Mouse (Mus musculus): Measurements from ENCODE around the gene Hoxa2. TPM values are rescaled to one million over a fixed set of nuclear protein-coding genes. Genes with fewer than 3 reads are reported as not detected.
A peak's percentile ranks its signal among the peaks of the same experiment; 100 is the strongest.

The Hoxa2 gene
- total and polyA plus RNA-seq, 2 experiments from 2014 or later: 0.42 TPM; not detected in 1

DNA sequence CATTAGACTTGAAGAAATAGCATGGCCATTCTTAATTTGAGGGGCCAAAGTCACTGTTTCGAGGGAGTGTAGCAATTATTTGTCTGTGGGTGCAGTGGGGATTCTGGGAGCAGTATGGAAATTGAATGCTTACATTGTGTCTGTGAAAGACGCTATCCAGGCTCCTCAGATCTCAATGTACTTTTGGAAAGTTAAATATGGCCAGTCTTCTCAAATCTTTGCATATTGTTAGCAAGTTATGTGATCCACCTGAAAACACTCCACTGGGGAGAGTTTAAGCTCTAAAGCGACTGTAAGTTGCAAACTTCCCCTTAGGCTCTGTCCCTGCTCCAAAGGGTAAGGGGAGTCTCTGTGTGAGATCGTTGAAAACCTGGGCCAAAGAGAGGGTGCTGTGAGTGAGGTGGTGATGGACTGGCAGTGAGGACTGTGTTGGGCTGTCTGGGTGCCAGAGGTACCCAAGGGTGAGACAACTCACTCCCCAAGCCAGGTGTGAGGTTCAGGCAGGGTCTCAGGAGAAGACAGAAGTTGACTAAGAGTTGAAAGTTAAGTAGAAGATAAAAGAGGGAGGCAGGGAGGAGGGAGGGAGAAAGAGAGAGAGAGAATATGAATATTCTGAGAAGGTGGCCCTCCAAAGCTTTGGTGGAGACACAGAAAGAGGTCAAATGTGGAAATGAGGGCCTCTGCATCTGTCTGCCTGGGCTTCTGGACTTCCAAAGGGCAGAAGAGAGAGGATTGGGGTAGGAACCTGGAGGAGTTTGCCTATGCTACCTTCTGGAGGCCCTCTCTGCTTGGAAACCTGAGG, 42.5 kb upstream of the Hoxa2 start:
- WGBS: 13% methylated on average over 4 of the region's 4 CpGs
- Histone ChIP-seq H3K9me3 (replicated peaks; ENCODE audit: control insufficient read depth, low read length) (no peaks in the 10 kb centered on the region), H3K27me3 (ENCODE audit: control insufficient read depth, insufficient read depth, low read length) (peaks cover 99% of the 10 kb centered on the region), H3K4me1 (ENCODE audit: control insufficient read depth, insufficient read depth) (no peaks in the 10 kb centered on the region), H3K4me3 (ENCODE audit: low read depth, low read length) (no peak overlapping the region), H3K27ac (ENCODE audit: low read depth) (no peak overlapping the region), H3K36me3 (replicated peaks; ENCODE audit: control insufficient read depth, insufficient read depth, low read length) (no peaks in the 10 kb centered on the region), H3K9ac (replicated peaks; ENCODE audit: low read depth, low read length) (no peak overlapping the region), H3K4me2 (ENCODE audit: low read depth, low read length) (no peak overlapping the region)
- ATAC-seq (ENCODE audit: insufficient read depth, low read depth): no peak
- TF ChIP-seq CTCF (IDR thresholded peaks at IDR 0.05; ENCODE audit: low read depth) (no peak), EP300 (IDR thresholded peaks at IDR 0.05; ENCODE audit: low read depth) (no peak)
- DNase-seq (ENCODE audit: low spot score): no peak

DNA sequence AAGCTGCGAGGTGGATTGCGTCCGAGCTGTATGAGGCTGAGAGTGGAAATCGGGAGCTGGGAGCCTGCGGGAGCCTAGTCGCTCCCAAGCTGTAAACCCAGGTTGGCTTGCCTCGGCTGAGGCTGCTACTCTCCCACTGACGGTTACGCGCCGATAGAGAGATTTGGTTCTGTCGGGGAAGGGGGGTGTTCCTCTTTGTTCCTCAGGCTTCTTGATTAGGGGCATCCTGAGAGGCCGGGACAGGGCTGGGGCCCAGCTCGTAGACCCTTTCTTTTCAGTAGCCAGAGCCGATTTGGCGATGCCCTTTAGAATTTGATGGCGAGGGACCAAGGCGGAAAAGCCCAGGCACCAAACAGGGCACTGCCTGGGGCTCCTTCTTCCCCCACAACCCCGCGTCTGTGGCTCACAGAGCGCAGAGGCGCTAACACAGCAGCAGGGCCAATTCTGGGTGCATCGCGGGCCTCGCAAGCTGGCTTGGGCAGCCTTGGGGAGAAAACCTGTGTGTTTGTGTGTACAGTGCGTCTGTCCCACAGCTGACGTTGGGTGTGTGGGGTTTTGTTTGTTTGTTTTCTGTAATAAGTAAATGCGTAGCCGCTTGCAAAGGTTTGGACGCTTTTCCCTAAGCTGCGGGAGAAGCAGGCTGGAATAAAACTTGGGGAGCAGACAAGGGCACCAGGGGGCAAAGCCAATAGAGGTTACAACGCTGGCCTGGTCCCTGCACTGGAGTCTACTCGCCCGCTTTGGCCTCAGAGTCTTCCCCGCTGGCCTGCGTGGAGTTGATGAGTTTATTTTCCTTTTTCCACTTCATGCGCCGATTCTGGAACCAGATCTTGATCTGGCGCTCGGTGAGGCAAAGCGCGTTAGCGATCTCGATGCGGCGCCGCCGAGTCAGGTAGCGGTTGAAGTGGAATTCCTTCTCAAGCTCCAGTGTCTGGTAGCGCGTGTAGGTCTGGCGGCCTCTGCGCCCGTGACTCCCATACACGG, 41.3 kb upstream of the Hoxa2 start:
- TF ChIP-seq CTCF (IDR thresholded peaks at IDR 0.05; ENCODE audit: low read depth) (no peak), EP300 (IDR thresholded peaks at IDR 0.05; ENCODE audit: low read depth) (no peak)
- ATAC-seq (ENCODE audit: insufficient read depth, low read depth) (no peak), DNase-seq (ENCODE audit: low spot score) (no peak)
- Histone ChIP-seq H3K4me1 (ENCODE audit: control insufficient read depth, insufficient read depth) (no peaks in the 10 kb centered on the region), H3K36me3 (replicated peaks; ENCODE audit: control insufficient read depth, insufficient read depth, low read length) (no peaks in the 10 kb centered on the region), H3K9me3 (replicated peaks; ENCODE audit: control insufficient read depth, low read length) (no peaks in the 10 kb centered on the region), H3K27me3 (ENCODE audit: control insufficient read depth, insufficient read depth, low read length) (peaks cover 99% of the 10 kb centered on the region), H3K4me3 (ENCODE audit: low read depth, low read length) (peak overlapping the region; percentile 2; the same call in 1 of the 2 replicates), H3K9ac (replicated peaks; ENCODE audit: low read depth, low read length) (no peak overlapping the region), H3K27ac (ENCODE audit: low read depth) (no peak overlapping the region), H3K4me2 (ENCODE audit: low read depth, low read length) (no peak overlapping the region)
- WGBS: 5% methylated on average over 55 of the region's 55 CpGs

DNA sequence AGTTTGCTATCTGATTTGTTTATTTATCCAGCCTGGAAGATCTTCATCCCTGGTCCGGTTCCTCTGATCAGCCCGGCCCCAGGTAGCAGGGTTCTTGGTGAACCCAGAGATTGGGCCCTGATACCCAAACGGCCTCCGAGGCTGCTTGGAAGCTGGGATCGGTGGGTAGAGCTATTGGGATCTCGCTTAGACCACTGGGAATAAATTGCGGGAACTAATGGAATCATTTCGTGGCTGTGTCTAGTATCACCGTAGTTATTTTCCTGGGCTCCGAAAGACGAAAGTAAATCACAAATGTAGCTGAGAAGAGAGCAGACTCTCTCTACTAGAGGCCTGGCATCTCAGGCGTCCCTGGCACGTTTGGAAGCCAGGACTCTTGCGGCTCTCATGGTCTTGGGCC, 40.6 kb upstream of the Hoxa2 start:
- Histone ChIP-seq H3K9ac (replicated peaks; ENCODE audit: low read depth, low read length) (no peak overlapping the region), H3K36me3 (replicated peaks; ENCODE audit: control insufficient read depth, insufficient read depth, low read length) (no peaks in the 10 kb centered on the region), H3K27me3 (ENCODE audit: control insufficient read depth, insufficient read depth, low read length) (peaks cover 99% of the 10 kb centered on the region), H3K4me2 (ENCODE audit: low read depth, low read length) (no peak overlapping the region), H3K4me3 (ENCODE audit: low read depth, low read length) (no peak overlapping the region), H3K27ac (ENCODE audit: low read depth) (no peak overlapping the region), H3K9me3 (replicated peaks; ENCODE audit: control insufficient read depth, low read length) (no peaks in the 10 kb centered on the region), H3K4me1 (ENCODE audit: control insufficient read depth, insufficient read depth) (no peaks in the 10 kb centered on the region)
- DNase-seq (ENCODE audit: low spot score) (no peak), ATAC-seq (ENCODE audit: insufficient read depth, low read depth) (no peak)
- WGBS: 9% methylated on average over 14 of the region's 14 CpGs
- TF ChIP-seq CTCF (IDR thresholded peaks at IDR 0.05; ENCODE audit: low read depth) (no peak), EP300 (IDR thresholded peaks at IDR 0.05; ENCODE audit: low read depth) (no peak)

DNA sequence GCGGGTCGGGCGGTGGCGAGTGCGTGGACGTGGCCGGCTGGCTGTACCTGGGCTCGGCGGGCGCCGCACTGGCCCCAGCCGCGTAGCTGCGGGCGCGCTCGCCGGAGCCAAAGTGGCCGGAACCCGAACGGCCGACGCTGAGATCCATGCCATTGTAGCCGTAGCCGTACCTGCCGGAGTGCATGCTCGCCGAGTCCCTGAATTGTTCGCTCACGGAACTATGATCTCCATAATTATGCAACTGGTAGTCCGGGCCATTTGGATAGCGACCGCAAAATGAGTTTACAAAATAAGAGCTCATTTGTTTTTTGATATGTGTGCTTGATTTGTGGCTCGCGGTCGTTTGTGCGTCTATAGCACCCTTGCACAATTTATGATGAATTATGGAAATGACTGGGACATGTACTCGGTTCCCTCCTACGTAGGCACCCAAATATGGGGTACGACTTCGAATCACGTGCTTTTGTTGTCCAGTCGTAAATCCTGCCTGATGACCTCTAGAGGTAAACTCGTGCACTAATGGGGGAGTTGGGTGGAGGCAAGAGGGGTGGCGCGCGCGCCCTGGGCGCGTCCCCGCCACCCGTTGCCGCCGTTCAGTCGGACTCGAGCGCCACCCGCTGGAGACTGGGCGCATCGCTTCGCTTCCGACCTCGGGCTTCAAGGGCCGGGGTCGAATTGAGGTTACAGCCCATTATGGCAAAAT, 39.6 kb upstream of the Hoxa2 start, which contains the start of gene Hoxa5:
Hoxa5 (minus strand) TSS at position 538 of the 703 bp plus-strand sequence.
- H3K9me3 ChIP-seq (replicated peaks; ENCODE audit: control insufficient read depth, low read length): no peaks in the 10 kb centered on the region
- H3K4me1 ChIP-seq (ENCODE audit: control insufficient read depth, insufficient read depth): no peaks in the 10 kb centered on the region
- H3K4me2 ChIP-seq (ENCODE audit: low read depth, low read length): peak within 1 kb of the TSS; percentile 56
- H3K27ac ChIP-seq (ENCODE audit: low read depth): no peak within 1 kb of the TSS
- DNase-seq (ENCODE audit: low spot score) (no peak), ATAC-seq (ENCODE audit: insufficient read depth, low read depth) (no peak; the same call in 1 of the 2 replicates)
- H3K9ac ChIP-seq (replicated peaks; ENCODE audit: low read depth, low read length): no peak within 1 kb of the TSS; the same call in 1 of the 2 replicates
- peak; percentile 64 for TF ChIP-seq CTCF (IDR thresholded peaks at IDR 0.05; ENCODE audit: low read depth)
- TF ChIP-seq EP300 (IDR thresholded peaks at IDR 0.05; ENCODE audit: low read depth): no peak
- H3K4me3 ChIP-seq (ENCODE audit: low read depth, low read length): peak within 1 kb of the TSS; percentile 48
- peaks cover 99% of the 10 kb centered on the region for H3K27me3 ChIP-seq (ENCODE audit: control insufficient read depth, insufficient read depth, low read length)
- WGBS: under 1% methylated on average over 65 of the region's 65 CpGs
- H3K36me3 ChIP-seq (replicated peaks; ENCODE audit: control insufficient read depth, insufficient read depth, low read length): no peaks in the 10 kb centered on the region

Data from heart, postnatal 0 days (tissue).